Mouse (Mus musculus) hindbrain, embryonic 14.5 days (tissue): ENCODE results near the gene Fgfr2. TPM values are rescaled to one million over a fixed set of nuclear protein-coding genes. Genes with fewer than 3 reads are reported as not detected.
A peak's percentile ranks its signal among the peaks of the same experiment; 100 is the strongest.

Experiments
- ATAC-seq: fragments of 200-750 bp; cut with Nextera tagmentation; 2 replicates; pipeline ENCODE4 v1.8.0; 2017; ENCODE audit warnings: moderate number of reproducible peaks, mild to moderate bottlenecking, moderate TSS enrichment, moderate library complexity; ENCODE audit not compliant: low FRiP score
- DNase-seq: peaks from one replicate; pipeline ENCODE4 v3.0.0-alpha.2; 2015; ENCODE audit warnings: low spot score
- H3K27ac ChIP-seq: fragments of 300-500 bp; sonication (generic); 2 replicates; pipeline ENCODE4 v1.5.1; 2014; ENCODE audit warnings: mild to moderate bottlenecking, moderate library complexity
- H3K27me3 ChIP-seq: fragments of 300-500 bp; sonication (generic); 2 replicates; pipeline ENCODE4 v1.6.1; 2014; ENCODE audit warnings: mild to moderate bottlenecking, low read length, mixed read lengths; ENCODE audit not compliant: control insufficient read depth, insufficient read depth
- H3K36me3 ChIP-seq: fragments of 300-500 bp; sonication (generic); replicated peaks from 2 replicates; pipeline ENCODE4 v1.6.1; 2014; ENCODE audit not compliant: control insufficient read depth, insufficient read depth
- H3K4me1 ChIP-seq: fragments of 300-500 bp; sonication (generic); replicated peaks from 2 replicates; pipeline ENCODE4 v1.6.1; 2014; ENCODE audit warnings: antibody characterized with exemption, low read length, mixed read lengths; ENCODE audit not compliant: control insufficient read depth, insufficient read depth
- H3K4me2 ChIP-seq: fragments of 300-500 bp; sonication (generic); replicated peaks from 2 replicates; pipeline ENCODE4 v1.6.1; 2014; ENCODE audit warnings: mild to moderate bottlenecking, moderate library complexity
- H3K4me3 ChIP-seq: fragments of 300-500 bp; sonication (generic); replicated peaks from 2 replicates; pipeline ENCODE4 v1.5.1; 2014; ENCODE audit warnings: mild to moderate bottlenecking, low read length
- H3K9ac ChIP-seq: fragments of 300-500 bp; sonication (generic); 2 replicates; pipeline ENCODE4 v1.6.1; 2014
- H3K9me3 ChIP-seq: fragments of 300-500 bp; sonication (generic); 2 replicates; pipeline ENCODE4 v1.6.1; 2016; ENCODE audit warnings: low read length; ENCODE audit not compliant: control insufficient read depth
- WGBS: fragments of 180-500 bp; shearing (Covaris S2); extraction: QIAGEN DNeasy Blood & Tissue Kit; methylation state at CpG from one replicate; pipeline ENCODE4 v1.1.7; 2014; 5-methylcytosine and 5-hydroxymethylcytosine counted together
- polyA plus RNA-seq: library from polyadenylated mRNA; unstranded; fragments of >200 nt; fragmentation: Nextera tagmentation; extraction: Ambion mirVana; gene quantifications from 2 replicates; pipeline ENCODE4 v1.2.1, GENCODE M21; 2014

Fgfr2 gene
- polyA plus RNA-seq, 1 experiment from 2014 or later: 43.5 TPM

DNA sequence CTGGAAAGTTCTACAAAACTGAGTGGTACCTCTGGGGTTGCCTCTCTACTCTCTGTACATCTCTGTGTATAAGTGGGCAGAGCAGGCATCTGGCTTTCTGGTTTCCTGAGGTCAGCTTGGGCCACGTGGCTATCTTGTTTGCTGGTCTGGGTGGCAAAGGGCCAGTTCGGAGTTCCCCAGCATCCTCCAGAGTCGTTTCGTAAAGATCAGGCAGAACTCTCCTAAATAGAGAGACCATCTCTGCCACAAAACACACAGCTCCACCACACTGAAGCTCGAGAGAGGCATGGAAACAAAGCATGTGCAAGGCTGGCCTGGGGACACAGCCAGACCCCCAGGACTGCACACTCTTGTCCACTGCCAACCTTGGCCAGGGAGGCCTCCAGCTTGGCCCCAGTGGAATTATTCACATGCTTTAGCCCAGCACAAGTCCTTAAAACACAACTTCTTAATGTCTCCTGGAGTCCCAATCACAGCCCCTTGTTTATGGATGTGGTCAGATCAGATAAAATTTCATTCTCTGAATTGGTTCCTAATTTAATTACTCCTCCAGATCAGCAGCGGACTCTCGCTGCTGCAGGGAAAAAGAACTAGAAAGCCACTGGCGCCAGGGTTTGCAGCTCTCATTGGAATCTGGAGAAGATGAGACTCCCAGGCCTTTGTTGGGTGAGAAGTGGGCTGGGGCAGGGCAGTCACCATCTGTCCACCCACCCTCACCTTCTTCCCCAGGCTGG, 820.5 kb downstream of the Fgfr2 start:
- Histone ChIP-seq H3K9ac (no peak overlapping the region), H3K9me3 (no peaks in the 10 kb centered on the region), H3K36me3 (no peaks in the 10 kb centered on the region), H3K27me3 (no peaks in the 10 kb centered on the region), H3K27ac (no peak overlapping the region), H3K4me3 (no peak overlapping the region), H3K4me1 (peaks cover 8% of the 10 kb centered on the region), H3K4me2 (no peak overlapping the region)
- DNase-seq: no peak
- 74% methylated on average over 8 of the region's 8 CpGs for WGBS
- ATAC-seq: no peak

DNA sequence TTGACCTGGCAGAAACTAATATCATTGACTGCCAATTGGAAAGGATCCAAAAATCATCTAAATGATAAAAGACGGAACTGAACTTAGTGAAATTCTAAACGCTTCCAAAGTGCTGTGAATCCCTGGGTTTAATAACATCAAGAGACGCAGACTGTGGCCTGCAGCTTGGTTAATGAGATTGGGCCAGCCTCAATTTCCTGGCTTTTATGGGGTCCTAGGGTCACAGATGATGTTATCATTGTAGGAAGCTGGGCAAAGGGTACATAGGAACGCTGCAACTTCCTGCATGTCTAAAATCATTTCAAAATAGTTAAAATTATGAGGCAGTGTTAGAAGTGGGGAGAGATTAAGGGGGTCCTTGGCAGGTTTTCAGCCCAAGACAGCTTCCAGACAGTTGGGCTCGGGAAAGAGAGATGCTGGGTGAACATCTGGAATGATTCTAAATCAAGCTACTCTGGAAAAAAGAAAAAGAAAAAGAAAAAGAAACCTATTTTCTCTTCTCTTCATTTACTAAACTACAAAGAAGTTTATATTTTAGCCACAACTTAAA, 823.4 kb downstream of the Fgfr2 start:
- Histone ChIP-seq H3K9ac (no peak overlapping the region), H3K27ac (no peak overlapping the region), H3K4me1 (peaks cover 8% of the 10 kb centered on the region), H3K27me3 (no peaks in the 10 kb centered on the region), H3K4me3 (no peak overlapping the region), H3K9me3 (no peaks in the 10 kb centered on the region), H3K36me3 (no peaks in the 10 kb centered on the region), H3K4me2 (no peak overlapping the region)
- no peak for ATAC-seq
- 63% methylated on average over 5 of the region's 5 CpGs for WGBS
- no peak for DNase-seq

DNA sequence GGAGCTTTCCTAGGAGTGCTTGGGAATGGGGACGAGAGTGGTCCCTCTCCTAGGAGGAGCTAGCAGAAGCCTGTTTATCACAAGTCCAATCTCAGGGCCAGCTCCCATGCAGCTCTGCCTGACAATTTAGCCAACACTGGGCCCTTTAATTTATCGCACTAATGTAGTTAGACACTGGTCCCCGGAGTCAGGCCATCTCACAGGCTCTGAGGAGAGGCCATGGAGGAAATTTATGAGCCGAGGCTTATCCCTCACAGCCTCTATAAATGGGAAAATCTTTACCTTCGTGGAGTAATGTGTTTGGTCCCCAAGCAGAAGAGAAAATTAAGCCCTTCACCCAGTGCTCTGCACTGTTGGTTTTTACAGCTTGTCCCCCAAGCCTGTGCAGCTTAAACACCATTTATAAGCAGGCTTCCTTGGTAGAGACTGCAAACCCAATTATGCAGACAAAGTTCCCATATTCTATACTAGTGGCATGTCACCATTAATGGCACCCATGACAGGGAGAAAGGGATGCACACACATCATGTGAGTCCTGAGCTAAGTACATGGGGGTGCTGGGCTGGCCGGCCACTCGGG, 824.6 kb downstream of the Fgfr2 start:
- Histone ChIP-seq H3K9ac (no peak overlapping the region), H3K4me1 (peaks cover 8% of the 10 kb centered on the region), H3K9me3 (no peaks in the 10 kb centered on the region), H3K4me2 (no peak overlapping the region), H3K27me3 (no peaks in the 10 kb centered on the region), H3K27ac (peak overlapping the region; percentile 59), H3K4me3 (no peak overlapping the region), H3K36me3 (no peaks in the 10 kb centered on the region)
- ATAC-seq (no peak), DNase-seq (no peak)
- WGBS: 69% methylated on average over 7 of the region's 7 CpGs

DNA sequence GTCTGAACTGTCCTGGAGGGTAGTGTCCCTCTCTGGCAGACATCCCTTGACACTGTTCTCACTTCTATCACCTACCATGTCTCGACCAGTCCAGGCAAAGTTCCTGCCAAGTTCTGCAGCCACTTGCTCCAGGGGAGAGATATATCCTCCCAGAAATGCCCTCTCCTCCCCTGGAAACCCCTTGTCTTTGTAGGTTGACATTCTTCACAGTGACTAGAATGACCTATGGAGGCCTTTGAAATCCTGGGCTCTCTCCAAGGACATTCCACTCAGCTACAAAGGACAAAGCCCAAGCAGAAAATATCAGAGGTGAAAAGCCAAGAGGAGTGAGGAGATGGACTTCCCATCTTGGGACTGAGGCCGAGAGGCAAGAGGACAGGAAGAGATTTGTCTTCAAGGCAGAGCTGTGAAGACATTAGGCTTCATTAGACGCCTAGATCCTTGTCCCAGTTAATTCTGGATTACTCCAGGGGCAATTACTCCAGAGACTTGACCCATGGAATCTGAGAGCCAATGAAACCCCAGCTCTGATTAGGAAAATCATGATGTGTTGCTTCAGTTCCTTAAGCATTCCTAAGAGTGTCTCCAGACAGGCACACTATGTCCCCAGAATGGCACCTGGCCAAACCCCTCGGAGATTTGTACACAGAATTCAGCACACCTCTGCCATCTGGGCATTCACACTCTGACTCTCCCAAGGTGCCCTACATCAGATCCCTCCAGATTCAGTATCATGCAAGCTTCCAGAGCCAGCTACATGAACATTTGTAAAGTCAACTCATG, 826.3 kb downstream of the Fgfr2 start:
- no peak for ATAC-seq

DNA sequence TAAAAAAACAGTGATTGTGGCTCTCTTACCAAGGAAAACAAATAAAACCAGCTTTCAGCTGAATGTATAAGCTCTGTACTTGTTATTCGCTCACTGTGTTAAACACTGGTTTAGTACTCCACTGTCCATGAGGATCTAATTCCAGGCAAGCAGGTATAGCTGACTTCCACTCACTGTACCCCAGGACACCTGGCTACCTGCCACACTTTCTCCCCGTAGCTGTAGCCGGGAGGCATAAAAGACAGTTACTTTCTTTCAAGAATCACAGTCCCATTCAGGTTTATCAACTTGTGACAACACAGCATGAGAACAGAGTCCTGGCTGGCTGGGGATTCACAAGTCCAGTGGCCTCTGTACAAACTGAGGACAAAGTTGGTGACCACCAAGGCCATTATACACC, 827.0 kb downstream of the Fgfr2 start:
- no peaks in the 10 kb centered on the region for H3K36me3 ChIP-seq
- no peak for DNase-seq
- peaks cover 8% of the 10 kb centered on the region for H3K4me1 ChIP-seq
- no peaks in the 10 kb centered on the region for H3K9me3 ChIP-seq
- WGBS: 81% methylated on average over 3 of the region's 3 CpGs
- H3K27ac ChIP-seq: no peak overlapping the region
- no peaks in the 10 kb centered on the region for H3K27me3 ChIP-seq
- no peak overlapping the region for H3K4me2 ChIP-seq
- no peak overlapping the region for H3K9ac ChIP-seq
- ATAC-seq: no peak
- H3K4me3 ChIP-seq: no peak overlapping the region

More for the DNA sequence above, 826.3 kb downstream of the Fgfr2 start:
- Histone ChIP-seq H3K4me2 (no peak overlapping the region), H3K9ac (no peak overlapping the region), H3K36me3 (no peaks in the 10 kb centered on the region), H3K4me1 (peaks cover 8% of the 10 kb centered on the region), H3K4me3 (no peak overlapping the region), H3K27ac (no peak overlapping the region), H3K9me3 (no peaks in the 10 kb centered on the region), H3K27me3 (no peaks in the 10 kb centered on the region)
- WGBS: 77% methylated on average over 4 of the region's 4 CpGs
- no peak for DNase-seq

DNA sequence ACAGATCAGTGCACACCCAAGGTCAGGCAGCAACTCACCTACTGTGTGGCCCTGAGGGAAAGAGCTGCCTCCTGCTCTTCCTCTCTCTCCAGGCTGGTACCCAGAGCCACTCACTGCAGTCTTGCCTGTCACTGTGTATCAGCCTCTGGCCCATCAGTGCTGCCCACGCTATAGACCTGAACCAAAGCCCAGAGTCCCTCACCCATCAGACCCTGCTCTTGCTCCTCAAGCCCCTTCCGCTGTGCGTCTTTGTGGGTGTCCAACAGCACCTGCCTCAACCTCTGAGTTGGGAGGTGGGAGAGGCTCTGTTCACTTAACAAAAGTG, 835.8 kb downstream of the Fgfr2 start:
- Histone ChIP-seq H3K4me1 (peaks cover 47% of the 10 kb centered on the region), H3K9me3 (no peaks in the 10 kb centered on the region), H3K27me3 (no peaks in the 10 kb centered on the region), H3K27ac (no peak overlapping the region), H3K4me2 (no peak overlapping the region), H3K9ac (no peak overlapping the region), H3K4me3 (no peak overlapping the region), H3K36me3 (no peaks in the 10 kb centered on the region)
- no peak for DNase-seq
- ATAC-seq: no peak
- WGBS: 77% methylated on average over 3 of the region's 3 CpGs

DNA sequence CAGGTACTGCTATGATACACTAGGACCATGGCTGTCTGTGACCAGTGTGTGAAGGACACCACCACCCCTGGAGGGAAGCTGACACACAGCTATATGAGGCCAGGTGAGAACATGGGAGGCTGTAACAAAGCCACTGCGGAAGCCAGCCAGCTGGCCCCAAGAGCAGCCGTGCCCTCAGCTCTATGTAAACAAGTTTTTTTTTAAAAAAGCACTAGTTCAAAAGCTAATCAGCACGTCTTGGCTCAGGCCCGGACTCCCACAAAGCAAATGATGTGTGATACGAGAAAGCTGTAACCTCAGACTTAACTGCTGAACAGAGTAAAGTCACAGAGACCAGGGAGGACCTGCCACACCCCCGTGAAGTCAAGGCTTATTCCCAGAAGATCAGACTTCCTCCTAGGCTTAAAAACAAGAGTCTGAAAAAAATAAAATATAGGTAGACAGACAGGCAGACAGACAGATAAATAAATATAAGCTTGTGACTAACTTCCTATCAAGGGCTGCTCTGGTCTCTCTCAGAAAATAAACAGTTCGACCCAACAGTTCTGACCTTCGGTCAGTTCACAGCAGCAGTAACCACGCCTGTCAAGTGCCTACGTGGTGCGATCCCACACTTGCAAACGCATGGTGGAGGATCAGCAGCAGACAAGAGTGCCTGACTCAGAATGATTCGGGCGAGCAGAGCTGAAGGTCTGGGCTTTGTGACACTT, 836.4 kb downstream of the Fgfr2 start:
- DNase-seq (no peak), ATAC-seq (no peak)
- no peaks in the 10 kb centered on the region for H3K36me3 ChIP-seq
- H3K4me1 ChIP-seq: peaks cover 47% of the 10 kb centered on the region
- H3K27ac ChIP-seq: no peak overlapping the region
- WGBS: 42% methylated on average over 14 of the region's 14 CpGs
- H3K9me3 ChIP-seq: no peaks in the 10 kb centered on the region
- no peak overlapping the region for H3K4me3 ChIP-seq
- no peak overlapping the region for H3K9ac ChIP-seq
- no peak overlapping the region for H3K4me2 ChIP-seq
- H3K27me3 ChIP-seq: no peaks in the 10 kb centered on the region

DNA sequence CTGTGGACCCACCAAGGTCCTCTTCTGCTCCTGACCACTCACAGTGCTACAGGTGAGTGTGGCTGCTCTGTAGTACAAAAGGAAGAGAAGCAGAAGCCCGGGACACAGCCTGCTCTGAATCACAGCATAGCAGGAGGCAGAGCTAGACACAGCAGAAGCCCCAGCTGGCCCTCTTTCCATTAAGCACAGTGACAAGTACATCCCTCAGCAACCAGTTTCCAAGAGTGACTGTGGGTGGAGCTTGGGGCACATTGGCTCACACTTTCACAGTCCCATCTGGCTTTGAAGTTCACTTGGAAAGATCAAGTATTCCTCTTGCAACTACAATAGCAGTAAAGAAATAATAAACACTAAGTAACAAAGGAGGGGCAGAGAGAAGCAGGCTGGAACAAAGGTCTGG, 838.4 kb downstream of the Fgfr2 start:
- ATAC-seq (no peak), DNase-seq (no peak)
- H3K9me3 ChIP-seq: no peaks in the 10 kb centered on the region
- peak overlapping the region; percentile 71 for H3K27ac ChIP-seq
- WGBS: 13% methylated on average over 1 of the region's 1 CpGs
- no peak overlapping the region for H3K4me3 ChIP-seq
- no peaks in the 10 kb centered on the region for H3K27me3 ChIP-seq
- no peaks in the 10 kb centered on the region for H3K36me3 ChIP-seq
- peaks cover 47% of the 10 kb centered on the region for H3K4me1 ChIP-seq
- H3K9ac ChIP-seq: no peak overlapping the region
- no peak overlapping the region for H3K4me2 ChIP-seq
